Mouse (Mus musculus): ENCODE results near the gene Ndrg3. TPM values are rescaled to one million over a fixed set of nuclear protein-coding genes. Genes with fewer than 3 reads are reported as not detected.
"Not testable (repeated sequence)": the region's sequence is repeated elsewhere in the genome, so short reads cannot be mapped to it uniquely, and the experiment has no call there.

Gene Ndrg3
- polyA plus RNA-seq, 1 experiment from 2014 or later, result 141 TPM

GRCm38 (mm10) chr2:156930549-156930948, 61.3 kb downstream of the Ndrg3 start:
- Histone ChIP-seq H3K27ac (replicated peaks) (no peak overlapping the region), H3K27me3 (no peaks in the 10 kb centered on the region), H3K36me3 (peaks cover 36% of the 10 kb centered on the region), H3K4me3 (no peak overlapping the region), H3K9ac (no peak overlapping the region), H3K4me1 (replicated peaks) (no peaks in the 10 kb centered on the region), H3K4me2 (no peak overlapping the region), H3K9me3 (no peaks in the 10 kb centered on the region)
- 94% methylated on average over 6 of the region's 6 CpGs for WGBS
- ATAC-seq (ENCODE audit: low FRiP score, low read depth), result no peak

GRCm38 (mm10) chr2:156929519-156930120, 62.2 kb downstream of the Ndrg3 start:
- H3K27ac ChIP-seq (replicated peaks), result no peak overlapping the region
- 66% methylated on average over 11 of the region's 11 CpGs for WGBS
- no peaks in the 10 kb centered on the region for H3K9me3 ChIP-seq
- H3K4me2 ChIP-seq, result no peak overlapping the region
- no peak for ATAC-seq (ENCODE audit: low FRiP score, low read depth)
- H3K4me3 ChIP-seq, result no peak overlapping the region
- no peaks in the 10 kb centered on the region for H3K4me1 ChIP-seq (replicated peaks)
- H3K36me3 ChIP-seq, result peaks cover 36% of the 10 kb centered on the region
- H3K27me3 ChIP-seq, result no peaks in the 10 kb centered on the region
- no peak overlapping the region for H3K9ac ChIP-seq

GRCm38 (mm10) chr2:156928606-156929005, 63.2 kb downstream of the Ndrg3 start:
- no peak for ATAC-seq (ENCODE audit: low FRiP score, low read depth)
- no peak overlapping the region for H3K4me3 ChIP-seq
- WGBS, result 94% methylated on average over 6 of the region's 6 CpGs
- peaks cover 36% of the 10 kb centered on the region for H3K36me3 ChIP-seq
- no peak overlapping the region for H3K9ac ChIP-seq
- no peaks in the 10 kb centered on the region for H3K27me3 ChIP-seq
- H3K4me1 ChIP-seq (replicated peaks), result no peaks in the 10 kb centered on the region
- H3K4me2 ChIP-seq, result no peak overlapping the region
- no peaks in the 10 kb centered on the region for H3K9me3 ChIP-seq
- H3K27ac ChIP-seq (replicated peaks), result no peak overlapping the region

- no peak overlapping the region for H3K4me3 ChIP-seq
- H3K27me3 ChIP-seq, result no peaks in the 10 kb centered on the region
- no peaks in the 10 kb centered on the region for H3K4me1 ChIP-seq (replicated peaks)
- H3K9ac ChIP-seq, result no peak overlapping the region
- no peak overlapping the region for H3K27ac ChIP-seq (replicated peaks)
- no peaks in the 10 kb centered on the region for H3K9me3 ChIP-seq
- H3K4me2 ChIP-seq, result no peak overlapping the region
- no peak for ATAC-seq (ENCODE audit: low FRiP score, low read depth)
- 86% methylated on average over 6 of the region's 6 CpGs for WGBS
- peaks cover 33% of the 10 kb centered on the region for H3K36me3 ChIP-seq
These were observed 64.2 kb downstream of the Ndrg3 start for GRCm38 (mm10) chr2:156927663-156928062.

- not testable (repeated sequence) for H3K9ac ChIP-seq; H3K27me3 ChIP-seq; H3K4me3 ChIP-seq; H3K4me1 ChIP-seq (replicated peaks); H3K4me2 ChIP-seq; H3K27ac ChIP-seq (replicated peaks); ATAC-seq (ENCODE audit: low FRiP score, low read depth); H3K9me3 ChIP-seq
- WGBS, result 75% methylated on average over 3 of the region's 3 CpGs
- peaks cover 19% of the 10 kb centered on the region for H3K36me3 ChIP-seq
These were observed 66.2 kb downstream of the Ndrg3 start for GRCm38 (mm10) chr2:156925611-156926010.

GRCm38 (mm10) chr2:156925075-156925474, 66.8 kb downstream of the Ndrg3 start:
- H3K9ac ChIP-seq; H3K4me2 ChIP-seq; H3K4me3 ChIP-seq; H3K27ac ChIP-seq (replicated peaks); H3K27me3 ChIP-seq; H3K4me1 ChIP-seq (replicated peaks); ATAC-seq (ENCODE audit: low FRiP score, low read depth); H3K9me3 ChIP-seq: not testable (repeated sequence)
- H3K36me3 ChIP-seq, result peaks cover 17% of the 10 kb centered on the region
- WGBS, result 75% methylated on average over 4 of the region's 4 CpGs

GRCm38 (mm10) chr2:156924210-156924898, 67.5 kb downstream of the Ndrg3 start:
- no peak for ATAC-seq (ENCODE audit: low FRiP score, low read depth)
- no peaks in the 10 kb centered on the region for H3K27me3 ChIP-seq
- no peak overlapping the region for H3K27ac ChIP-seq (replicated peaks)
- WGBS, result 67% methylated on average over 3 of the region's 3 CpGs
- no peak overlapping the region for H3K4me2 ChIP-seq
- peaks cover 17% of the 10 kb centered on the region for H3K36me3 ChIP-seq
- no peaks in the 10 kb centered on the region for H3K4me1 ChIP-seq (replicated peaks)
- no peaks in the 10 kb centered on the region for H3K9me3 ChIP-seq
- H3K4me3 ChIP-seq, result no peak overlapping the region
- H3K9ac ChIP-seq, result no peak overlapping the region

GRCm38 (mm10) chr2:156923057-156923456, 68.8 kb downstream of the Ndrg3 start:
- Histone ChIP-seq H3K27me3 (no peaks in the 10 kb centered on the region), H3K9ac (no peak overlapping the region), H3K4me3 (no peak overlapping the region), H3K9me3 (no peaks in the 10 kb centered on the region), H3K4me2 (no peak overlapping the region), H3K36me3 (peaks cover 15% of the 10 kb centered on the region), H3K4me1 (replicated peaks) (no peaks in the 10 kb centered on the region), H3K27ac (replicated peaks) (no peak overlapping the region)
- 85% methylated on average over 5 of the region's 5 CpGs for WGBS
- ATAC-seq (ENCODE audit: low FRiP score, low read depth), result no peak

- Histone ChIP-seq H3K27ac (replicated peaks) (no peak overlapping the region), H3K4me1 (replicated peaks) (no peaks in the 10 kb centered on the region), H3K27me3 (no peaks in the 10 kb centered on the region), H3K9ac (no peak overlapping the region), H3K4me2 (no peak overlapping the region), H3K36me3 (no peaks in the 10 kb centered on the region), H3K4me3 (no peak overlapping the region), H3K9me3 (no peaks in the 10 kb centered on the region)
- 77% methylated on average over 2 of the region's 2 CpGs for WGBS
- ATAC-seq (ENCODE audit: low FRiP score, low read depth), result no peak
These were observed 72.1 kb downstream of the Ndrg3 start for GRCm38 (mm10) chr2:156919796-156920195.

GRCm38 (mm10) chr2:156919191-156919590, 72.7 kb downstream of the Ndrg3 start:
- not testable (repeated sequence) for H3K9me3 ChIP-seq; H3K4me2 ChIP-seq; H3K9ac ChIP-seq; ATAC-seq (ENCODE audit: low FRiP score, low read depth); H3K36me3 ChIP-seq; H3K4me1 ChIP-seq (replicated peaks); H3K27ac ChIP-seq (replicated peaks); H3K27me3 ChIP-seq; H3K4me3 ChIP-seq
- 91% methylated on average over 11 of the region's 11 CpGs for WGBS

- WGBS, result 72% methylated on average over 4 of the region's 4 CpGs
- Histone ChIP-seq H3K36me3 (no peaks in the 10 kb centered on the region), H3K9ac (no peak overlapping the region), H3K9me3 (no peaks in the 10 kb centered on the region), H3K4me3 (no peak overlapping the region), H3K4me1 (replicated peaks) (no peaks in the 10 kb centered on the region), H3K4me2 (no peak overlapping the region), H3K27me3 (no peaks in the 10 kb centered on the region), H3K27ac (replicated peaks) (no peak overlapping the region)
- no peak for ATAC-seq (ENCODE audit: low FRiP score, low read depth)
These were observed 73.3 kb downstream of the Ndrg3 start for GRCm38 (mm10) chr2:156918562-156918961.

- WGBS, result 82% methylated on average over 3 of the region's 3 CpGs
- Histone ChIP-seq H3K9ac (no peak overlapping the region), H3K27ac (replicated peaks) (no peak overlapping the region), H3K4me3 (no peak overlapping the region), H3K27me3 (no peaks in the 10 kb centered on the region), H3K9me3 (no peaks in the 10 kb centered on the region), H3K4me2 (no peak overlapping the region), H3K36me3 (no peaks in the 10 kb centered on the region), H3K4me1 (replicated peaks) (no peaks in the 10 kb centered on the region)
- ATAC-seq (ENCODE audit: low FRiP score, low read depth), result no peak
These were observed 75.3 kb downstream of the Ndrg3 start for GRCm38 (mm10) chr2:156916419-156917125.
